Mouse (Mus musculus): ENCODE data around the gene Gm7954. TPM values are rescaled to one million over a fixed set of nuclear protein-coding genes. Genes with fewer than 3 reads are reported as not detected.
"Not testable (repeated sequence)": the region's sequence is repeated elsewhere in the genome, so short reads cannot be mapped to it uniquely, and the experiment has no call there.

The Gm7954 gene
- not detected in 2 replicates for polyA plus RNA-seq (2012; rRNA removed)

- DNase-seq (ENCODE audit: low read depth), result not testable (repeated sequence)
Measured at GRCm38 (mm10) chr14:41453418-41453817, at the start of gene Gm7954. Gm7954 (minus strand) TSS chr14:41453518.

GRCm38 (mm10) chr14:41489385-41489784 lies 36.1 kb upstream of the Gm7954 start, which contains the start of gene Gm3486:
Gm3486 (minus strand) TSS chr14:41489485.
- not testable (repeated sequence) for DNase-seq (ENCODE audit: low read depth)

- DNase-seq (ENCODE audit: low read depth), result peak; percentile 8
- 0 out of 2 replicates have a peak, but pooled peaks have one; percentile 21 for TF ChIP-seq CTCF (IDR thresholded peaks at IDR 0.05; ENCODE audit: borderline replicate concordance, extremely low read depth, insufficient read depth, insufficient read length)
Measured at GRCm38 (mm10) chr14:41425393-41426075, 27.8 kb downstream of the Gm7954 start.

GRCm38 (mm10) chr14:41424694-41425093 lies 28.6 kb downstream of the Gm7954 start:
- DNase-seq (ENCODE audit: low read depth), result not testable (repeated sequence)

GRCm38 (mm10) chr14:41408181-41408580 lies 45.1 kb downstream of the Gm7954 start, which contains the start of gene Gm6482:
Gm6482 (minus strand) TSS chr14:41408281.
- not testable (repeated sequence) for DNase-seq (ENCODE audit: low read depth)

Other genes with a start within 250 kb of the Gm7954 start
- 0.21 and 0.26 TPM in 2 replicates for gene Gm2832, start 174.7 kb downstream of the Gm7954 start, polyA plus RNA-seq (2012; rRNA removed)
- gene Gm5798, start 104.9 kb downstream of the Gm7954 start, polyA plus RNA-seq (2012; rRNA removed), result not detected in 2 replicates
- not detected in 2 replicates for gene Gm7945, start 67.1 kb downstream of the Gm7954 start, polyA plus RNA-seq (2012; rRNA removed)
- gene Gm6482, start 45.2 kb downstream of the Gm7954 start, polyA plus RNA-seq (2012; rRNA removed), result not detected in 2 replicates
- not detected in 2 replicates for gene Gm3486, start 36.0 kb upstream of the Gm7954 start, polyA plus RNA-seq (2012; rRNA removed)
- not detected in 2 replicates for gene Gm7970, start 102.1 kb upstream of the Gm7954 start, polyA plus RNA-seq (2012; rRNA removed)
- not detected in 2 replicates for gene 1700049E17Rik2, start 119.7 kb upstream of the Gm7954 start, polyA plus RNA-seq (2012; rRNA removed)
- not detected in 2 replicates for gene Gm3072, start 171.1 kb upstream of the Gm7954 start, polyA plus RNA-seq (2012; rRNA removed)
- not detected in 2 replicates for gene Gm3676, start 193.0 kb upstream of the Gm7954 start, polyA plus RNA-seq (2012; rRNA removed)
- not detected in 2 replicates for gene Gm8068, start 248.4 kb upstream of the Gm7954 start, polyA plus RNA-seq (2012; rRNA removed)

Measured in brain, embryonic 14.5 days (tissue).